Mouse (Mus musculus): ENCODE measurements around the gene Stxbp3.
"Not testable (repeated sequence)": the region's sequence is repeated elsewhere in the genome, so short reads cannot be mapped to it uniquely, and the experiment has no call there.

Gene Stxbp3

GRCm38 (mm10) chr3:108840000-108840715 is at the start of gene Stxbp3:
Stxbp3 (minus strand) TSS chr3:108840526.
- DNase-seq (ENCODE audit: low read depth, low spot score): peak; percentile 88

- no peak for DNase-seq (ENCODE audit: low read depth, low spot score)
Observed at GRCm38 (mm10) chr3:108889908-108890307, 49.6 kb upstream of the Stxbp3 start, which contains the start of gene Fndc7. Fndc7 (minus strand) TSS chr3:108890008.

- no peak for DNase-seq (ENCODE audit: low read depth, low spot score)
Observed at GRCm38 (mm10) chr3:108887618-108887975, 47.3 kb upstream of the Stxbp3 start.

GRCm38 (mm10) chr3:108886934-108887617 is 46.8 kb upstream of the Stxbp3 start:
- DNase-seq (ENCODE audit: low read depth, low spot score): no peak

- DNase-seq (ENCODE audit: low read depth, low spot score): no peak
Observed at GRCm38 (mm10) chr3:108885686-108886530, 45.6 kb upstream of the Stxbp3 start.

GRCm38 (mm10) chr3:108884706-108885289 is 44.5 kb upstream of the Stxbp3 start:
- no peak for DNase-seq (ENCODE audit: low read depth, low spot score)

- no peak for DNase-seq (ENCODE audit: low read depth, low spot score)
Observed at GRCm38 (mm10) chr3:108883067-108883466, 42.7 kb upstream of the Stxbp3 start.

GRCm38 (mm10) chr3:108881873-108882272 is 41.5 kb upstream of the Stxbp3 start:
- not testable (repeated sequence) for DNase-seq (ENCODE audit: low read depth, low spot score)

- peak; percentile 42 for DNase-seq (ENCODE audit: low read depth, low spot score)
Observed at GRCm38 (mm10) chr3:108880544-108881507, 40.5 kb upstream of the Stxbp3 start.

GRCm38 (mm10) chr3:108879836-108880435 is 39.6 kb upstream of the Stxbp3 start:
- DNase-seq (ENCODE audit: low read depth, low spot score): no peak

- DNase-seq (ENCODE audit: low read depth, low spot score): no peak
Observed at GRCm38 (mm10) chr3:108879129-108879528, 38.8 kb upstream of the Stxbp3 start.

GRCm38 (mm10) chr3:108870631-108871030 is 30.3 kb upstream of the Stxbp3 start:
- no peak for DNase-seq (ENCODE audit: low read depth, low spot score)

- DNase-seq (ENCODE audit: low read depth, low spot score): no peak
Observed at GRCm38 (mm10) chr3:108867449-108867848, 27.1 kb upstream of the Stxbp3 start.

GRCm38 (mm10) chr3:108865676-108866075 is 25.4 kb upstream of the Stxbp3 start:
- DNase-seq (ENCODE audit: low read depth, low spot score): no peak

GRCm38 (mm10) chr3:108865129-108865528 is 24.8 kb upstream of the Stxbp3 start:
- DNase-seq (ENCODE audit: low read depth, low spot score): no peak

- DNase-seq (ENCODE audit: low read depth, low spot score): no peak
Observed at GRCm38 (mm10) chr3:108863091-108863490, 22.8 kb upstream of the Stxbp3 start.

- DNase-seq (ENCODE audit: low read depth, low spot score): not testable (repeated sequence)
Observed at GRCm38 (mm10) chr3:108862282-108862681, 22.0 kb upstream of the Stxbp3 start.

- DNase-seq (ENCODE audit: low read depth, low spot score): no peak
Observed at GRCm38 (mm10) chr3:108860786-108861185, 20.5 kb upstream of the Stxbp3 start.

GRCm38 (mm10) chr3:108858231-108858770 is 18.0 kb upstream of the Stxbp3 start:
- no peak for DNase-seq (ENCODE audit: low read depth, low spot score)

- no peak for DNase-seq (ENCODE audit: low read depth, low spot score)
Observed at GRCm38 (mm10) chr3:108857714-108858113, 17.4 kb upstream of the Stxbp3 start.
